Mouse (Mus musculus) hindbrain, embryonic 10.5 days (tissue): ENCODE results near the gene H2afx. TPM values are rescaled to one million over a fixed set of nuclear protein-coding genes. Genes with fewer than 3 reads are reported as not detected.
A peak's percentile ranks its signal among the peaks of the same experiment; 100 is the strongest.

Experiments used
- DNase-seq: peaks from one replicate; pipeline ENCODE4 v3.0.0-alpha.2; 2017; ENCODE audit warnings: low spot score
- H3K27ac ChIP-seq: fragments of 300-500 bp; sonication (generic); 2 replicates; pipeline ENCODE4 v1.5.1; 2016; ENCODE audit warnings: mild to moderate bottlenecking, moderate library complexity
- H3K27me3 ChIP-seq: fragments of 300-500 bp; sonication (generic); 2 replicates; pipeline ENCODE4 v1.6.1; 2016; ENCODE audit warnings: mild to moderate bottlenecking; ENCODE audit not compliant: poor library complexity, insufficient read depth, severe bottlenecking
- H3K36me3 ChIP-seq: fragments of 300-500 bp; sonication (generic); 2 replicates; pipeline ENCODE4 v1.6.1; 2016; ENCODE audit warnings: mild to moderate bottlenecking, moderate library complexity
- H3K4me1 ChIP-seq: fragments of 300-500 bp; sonication (generic); replicated peaks from 2 replicates; pipeline ENCODE4 v1.6.1; 2016; ENCODE audit warnings: mild to moderate bottlenecking
- H3K4me3 ChIP-seq: fragments of 300-500 bp; sonication (generic); 2 replicates; pipeline ENCODE4 v1.5.1; 2016; ENCODE audit warnings: mild to moderate bottlenecking, moderate library complexity
- H3K9me3 ChIP-seq: fragments of 300-500 bp; sonication (generic); 2 replicates; pipeline ENCODE4 v1.6.1; 2016; ENCODE audit warnings: mild to moderate bottlenecking, moderate library complexity
- WGBS: fragments of 180-500 bp; shearing (Covaris S2); methylation state at CpG from one replicate; pipeline ENCODE4 v1.1.7; 2016; 5-methylcytosine and 5-hydroxymethylcytosine counted together
- polyA plus RNA-seq: library from polyadenylated mRNA; unstranded; fragments of >200 nt; fragmentation: Nextera tagmentation; extraction: Ambion mirVana; gene quantifications from 2 replicates; pipeline ENCODE4 v1.2.1, GENCODE M21; 2016

Gene H2afx
- polyA plus RNA-seq, 1 experiment from 2014 or later, result 548 TPM

DNA sequence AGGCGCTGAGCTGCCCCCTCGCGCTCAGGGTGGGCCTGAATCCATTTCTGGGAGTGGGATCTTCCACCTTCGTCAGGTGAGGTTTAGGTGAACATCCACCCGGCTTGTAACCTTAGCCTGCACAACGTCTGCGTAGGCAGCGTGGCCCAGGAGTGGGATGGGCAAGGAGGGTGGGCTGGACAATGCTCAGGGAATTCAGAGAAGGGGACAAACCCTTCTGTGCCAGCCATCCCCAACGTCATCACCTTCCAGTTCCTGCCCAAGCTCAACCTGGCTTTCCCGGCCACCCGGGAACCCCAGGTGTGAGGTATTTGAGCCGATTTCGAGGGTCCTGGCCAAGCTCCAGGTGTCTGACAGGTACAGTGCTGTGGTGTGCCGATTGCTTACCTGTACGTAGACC lies 45.4 kb downstream of the H2afx start:
- Histone ChIP-seq H3K4me3 (peak overlapping the region; percentile 79), H3K36me3 (peaks cover 45% of the 10 kb centered on the region), H3K27ac (peak overlapping the region; percentile 95), H3K4me1 (peaks cover 27% of the 10 kb centered on the region), H3K9me3 (no peaks in the 10 kb centered on the region), H3K27me3 (no peaks in the 10 kb centered on the region)
- WGBS, result 10% methylated on average over 15 of the region's 15 CpGs
- DNase-seq, result no peak

DNA sequence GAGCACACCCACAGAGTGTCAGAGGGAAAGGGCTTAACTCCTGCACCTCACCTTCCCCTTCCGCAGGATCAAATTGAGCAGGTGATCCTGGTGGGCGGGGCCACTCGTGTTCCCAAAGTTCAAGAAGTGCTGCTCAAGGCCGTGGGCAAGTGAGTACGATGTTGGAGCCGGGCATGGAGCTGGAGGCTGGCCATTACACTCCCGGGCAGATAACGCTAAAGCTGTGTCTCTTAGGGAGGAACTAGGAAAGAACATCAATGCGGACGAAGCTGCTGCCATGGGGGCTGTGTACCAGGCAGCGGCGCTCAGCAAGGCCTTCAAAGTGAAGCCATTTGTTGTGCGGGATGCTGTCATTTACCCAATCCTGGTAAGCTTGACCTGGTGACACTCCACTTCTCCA lies 50.1 kb downstream of the H2afx start:
- H3K27me3 ChIP-seq, result no peaks in the 10 kb centered on the region
- H3K9me3 ChIP-seq, result no peaks in the 10 kb centered on the region
- H3K4me3 ChIP-seq, result no peak overlapping the region
- peaks cover 16% of the 10 kb centered on the region for H3K4me1 ChIP-seq
- peaks cover 93% of the 10 kb centered on the region for H3K36me3 ChIP-seq
- DNase-seq, result no peak
- WGBS, result 92% methylated on average over 13 of the region's 13 CpGs
- no peak overlapping the region for H3K27ac ChIP-seq

Other genes with a start within 250 kb of the H2afx start
- gene Mfrp, start 233.0 kb upstream of the H2afx start, polyA plus RNA-seq, result 0.14 and 0.30 TPM in 2 replicates
- 0.31 and 1.1 TPM in 2 replicates for gene C1qtnf5, start 227.4 kb upstream of the H2afx start, polyA plus RNA-seq
- gene Gm49380, start 221.2 kb upstream of the H2afx start, polyA plus RNA-seq, result 0.22 and 0.75 TPM in 2 replicates
- 75.6 and 76.9 TPM in 2 replicates for gene Rnf26, start 221.2 kb upstream of the H2afx start, polyA plus RNA-seq
- 10.8 and 11.2 TPM in 2 replicates for gene Mcam, start 200.2 kb upstream of the H2afx start, polyA plus RNA-seq
- 21.1 and 22.8 TPM in 2 replicates for gene Cbl, start 100.6 kb upstream of the H2afx start, polyA plus RNA-seq
- gene Ccdc153, start 94.0 kb upstream of the H2afx start, polyA plus RNA-seq, result not detected in 2 replicates
- 0.14 TPM in 1 of 2 replicates, not detected in the other for gene Pdzd3, start 83.2 kb upstream of the H2afx start, polyA plus RNA-seq
- gene Nlrx1, start 66.1 kb upstream of the H2afx start, polyA plus RNA-seq, result 2.4 and 3.3 TPM in 2 replicates
- 4.3 and 7.2 TPM in 2 replicates for gene Abcg4, start 46.1 kb upstream of the H2afx start, polyA plus RNA-seq
- 30.0 and 30.7 TPM in 2 replicates for gene Hinfp, start 29.0 kb upstream of the H2afx start, polyA plus RNA-seq
- 9.8 and 17.5 TPM in 2 replicates for gene C2cd2l, start 14.4 kb upstream of the H2afx start, polyA plus RNA-seq
- gene Dpagt1, start 8.7 kb upstream of the H2afx start, polyA plus RNA-seq, result 46.2 and 46.7 TPM in 2 replicates
- gene Hmbs, start 9.5 kb downstream of the H2afx start, polyA plus RNA-seq, result 155 and 184 TPM in 2 replicates
- 30.9 and 34.8 TPM in 2 replicates for gene Vps11, start 27.0 kb downstream of the H2afx start, polyA plus RNA-seq
- gene Hyou1, start 44.8 kb downstream of the H2afx start, polyA plus RNA-seq, result 35.8 and 39.4 TPM in 2 replicates
- gene Slc37a4, start 62.2 kb downstream of the H2afx start, polyA plus RNA-seq, result 20.8 and 28.9 TPM in 2 replicates
- gene Rps25, start 72.4 kb downstream of the H2afx start, polyA plus RNA-seq, result 1,836 and 2,161 TPM in 2 replicates
- gene Trappc4, start 72.9 kb downstream of the H2afx start, polyA plus RNA-seq, result 213 and 282 TPM in 2 replicates
- 25.2 and 27.7 TPM in 2 replicates for gene Ccdc84, start 83.9 kb downstream of the H2afx start, polyA plus RNA-seq
- not detected in 2 replicates for gene Foxr1, start 106.4 kb downstream of the H2afx start, polyA plus RNA-seq
- gene Upk2, start 120.3 kb downstream of the H2afx start, polyA plus RNA-seq, result 0.14 TPM in 1 of 2 replicates, not detected in the other
- gene Bcl9l, start 148.1 kb downstream of the H2afx start, polyA plus RNA-seq, result 4.6 and 7.3 TPM in 2 replicates
- gene Cxcr5, start 227.2 kb downstream of the H2afx start, polyA plus RNA-seq, result not detected in 2 replicates